Mouse (Mus musculus) stomach, embryonic 15.5 days (tissue): Measurements from ENCODE around the gene Gm5475. TPM values are rescaled to one million over a fixed set of nuclear protein-coding genes. Genes with fewer than 3 reads are reported as not detected.

Source experiments
- ATAC-seq: fragments of 200-750 bp; cut with Nextera tagmentation; 2 replicates; pipeline ENCODE4 v1.8.0; 2017; ENCODE audit warnings: low read depth, moderate number of reproducible peaks, moderate TSS enrichment; ENCODE audit not compliant: insufficient read depth, low FRiP score
- H3K27ac ChIP-seq: fragments of 300-500 bp; sonication (generic); 2 replicates; pipeline ENCODE4 v1.5.1; 2015; ENCODE audit warnings: mild to moderate bottlenecking, inconsistent platforms
- H3K27me3 ChIP-seq: fragments of 300-500 bp; sonication (generic); replicated peaks from 2 replicates; pipeline ENCODE4 v1.6.1; 2015; ENCODE audit warnings: inconsistent platforms
- H3K36me3 ChIP-seq: fragments of 300-500 bp; sonication (generic); 2 replicates; pipeline ENCODE4 v1.6.1; 2015; ENCODE audit warnings: inconsistent platforms
- H3K4me1 ChIP-seq: fragments of 300-500 bp; sonication (generic); 2 replicates; pipeline ENCODE4 v1.6.1; 2015; ENCODE audit warnings: inconsistent platforms
- H3K4me2 ChIP-seq: fragments of 300-500 bp; sonication (generic); 2 replicates; pipeline ENCODE4 v1.6.1; 2015; ENCODE audit warnings: mild to moderate bottlenecking, inconsistent platforms
- H3K4me3 ChIP-seq: fragments of 300-500 bp; sonication (generic); replicated peaks from 2 replicates; pipeline ENCODE4 v1.5.1; 2015; ENCODE audit warnings: inconsistent platforms
- H3K9ac ChIP-seq: fragments of 300-500 bp; sonication (generic); 2 replicates; pipeline ENCODE4 v1.6.1; 2015; ENCODE audit warnings: inconsistent platforms
- H3K9me3 ChIP-seq: fragments of 300-500 bp; sonication (generic); 2 replicates; pipeline ENCODE4 v1.6.1; 2016; ENCODE audit warnings: inconsistent platforms
- WGBS: fragments of 180-500 bp; shearing (Covaris S2); methylation state at CpG from one replicate; pipeline ENCODE4 v1.1.7; 2015; 5-methylcytosine and 5-hydroxymethylcytosine counted together
- polyA plus RNA-seq: library from polyadenylated mRNA; unstranded; fragments of >200 nt; fragmentation: Nextera tagmentation; extraction: Ambion mirVana; gene quantifications from 2 replicates; pipeline ENCODE4 v1.2.1, GENCODE M21; 2015

Gm5475 gene
- polyA plus RNA-seq, 1 experiment from 2014 or later: 0.05 TPM

- no peak overlapping the region for H3K27ac ChIP-seq
- 97% methylated on average over 3 of the region's 3 CpGs for WGBS
- no peak overlapping the region for H3K9ac ChIP-seq
- H3K9me3 ChIP-seq: no peaks in the 10 kb centered on the region
- H3K4me3 ChIP-seq: no peak overlapping the region
- ATAC-seq: no peak
- peaks cover 50% of the 10 kb centered on the region for H3K36me3 ChIP-seq
- H3K27me3 ChIP-seq: no peaks in the 10 kb centered on the region
- H3K4me1 ChIP-seq: no peaks in the 10 kb centered on the region
- no peak overlapping the region for H3K4me2 ChIP-seq
Measured at GRCm38 (mm10) chr15:100395561-100395960, 26.4 kb upstream of the Gm5475 start.

GRCm38 (mm10) chr15:100400592-100401250 lies 21.2 kb upstream of the Gm5475 start:
- no peak for ATAC-seq
- Histone ChIP-seq H3K4me1 (no peaks in the 10 kb centered on the region), H3K9me3 (no peaks in the 10 kb centered on the region), H3K27me3 (no peaks in the 10 kb centered on the region), H3K4me3 (no peak overlapping the region), H3K36me3 (peaks cover 53% of the 10 kb centered on the region), H3K9ac (no peak overlapping the region), H3K4me2 (no peak overlapping the region), H3K27ac (no peak overlapping the region)
- 89% methylated on average over 16 of the region's 16 CpGs for WGBS

GRCm38 (mm10) chr15:100401811-100402210 lies 20.1 kb upstream of the Gm5475 start:
- H3K4me1 ChIP-seq: no peaks in the 10 kb centered on the region
- ATAC-seq: no peak
- H3K36me3 ChIP-seq: peaks cover 46% of the 10 kb centered on the region
- H3K4me3 ChIP-seq: no peak overlapping the region
- no peak overlapping the region for H3K9ac ChIP-seq
- WGBS: 93% methylated on average over 4 of the region's 4 CpGs
- no peak overlapping the region for H3K27ac ChIP-seq
- no peak overlapping the region for H3K4me2 ChIP-seq
- H3K27me3 ChIP-seq: no peaks in the 10 kb centered on the region
- no peaks in the 10 kb centered on the region for H3K9me3 ChIP-seq

- no peaks in the 10 kb centered on the region for H3K9me3 ChIP-seq
- H3K36me3 ChIP-seq: peaks cover 42% of the 10 kb centered on the region
- 80% methylated on average over 14 of the region's 14 CpGs for WGBS
- H3K4me3 ChIP-seq: no peak overlapping the region
- H3K27ac ChIP-seq: no peak overlapping the region
- no peak overlapping the region; the same call in 1 of the 2 replicates for H3K4me2 ChIP-seq
- no peaks in the 10 kb centered on the region for H3K4me1 ChIP-seq
- no peaks in the 10 kb centered on the region for H3K27me3 ChIP-seq
- H3K9ac ChIP-seq: no peak overlapping the region
- ATAC-seq: no peak
Measured at GRCm38 (mm10) chr15:100402347-100402746, 19.6 kb upstream of the Gm5475 start.

- Histone ChIP-seq H3K4me3 (no peak overlapping the region), H3K9ac (no peak overlapping the region), H3K4me2 (no peak overlapping the region), H3K27me3 (no peaks in the 10 kb centered on the region), H3K4me1 (no peaks in the 10 kb centered on the region), H3K36me3 (peaks cover 37% of the 10 kb centered on the region), H3K9me3 (no peaks in the 10 kb centered on the region), H3K27ac (no peak overlapping the region)
- 80% methylated on average over 4 of the region's 4 CpGs for WGBS
- no peak for ATAC-seq
Measured at GRCm38 (mm10) chr15:100402798-100403197, 19.1 kb upstream of the Gm5475 start.

- H3K27ac ChIP-seq: no peak overlapping the region
- H3K27me3 ChIP-seq: no peaks in the 10 kb centered on the region
- WGBS: 86% methylated on average over 16 of the region's 16 CpGs
- H3K9me3 ChIP-seq: no peaks in the 10 kb centered on the region
- no peak overlapping the region for H3K9ac ChIP-seq
- H3K36me3 ChIP-seq: peaks cover 36% of the 10 kb centered on the region
- H3K4me3 ChIP-seq: no peak overlapping the region
- no peak overlapping the region for H3K4me2 ChIP-seq
- H3K4me1 ChIP-seq: no peaks in the 10 kb centered on the region
- no peak for ATAC-seq
Measured at GRCm38 (mm10) chr15:100403318-100404000, 18.5 kb upstream of the Gm5475 start.

- Histone ChIP-seq H3K9ac (no peak overlapping the region), H3K36me3 (peaks cover 20% of the 10 kb centered on the region), H3K4me1 (0 out of 2 replicates have a peak, but pooled peaks cover 3% of the 10 kb centered on the region), H3K27ac (no peak overlapping the region), H3K9me3 (no peaks in the 10 kb centered on the region), H3K4me3 (no peak overlapping the region), H3K27me3 (no peaks in the 10 kb centered on the region), H3K4me2 (no peak overlapping the region)
- ATAC-seq: no peak
- 65% methylated on average over 5 of the region's 5 CpGs for WGBS
Measured at GRCm38 (mm10) chr15:100406088-100406487, 15.9 kb upstream of the Gm5475 start.

GRCm38 (mm10) chr15:100410918-100411672 lies 10.9 kb upstream of the Gm5475 start:
- H3K9ac ChIP-seq: no peak overlapping the region
- no peaks in the 10 kb centered on the region for H3K27me3 ChIP-seq
- H3K4me3 ChIP-seq: no peak overlapping the region
- H3K36me3 ChIP-seq: peaks cover 12% of the 10 kb centered on the region
- H3K4me2 ChIP-seq: no peak overlapping the region
- WGBS: 52% methylated on average over 14 of the region's 14 CpGs
- peaks cover 11% of the 10 kb centered on the region; the same call in 1 of the 2 replicates for H3K4me1 ChIP-seq
- H3K9me3 ChIP-seq: no peaks in the 10 kb centered on the region
- peak; percentile 48; the same call in 1 of the 2 replicates for ATAC-seq
- no peak overlapping the region for H3K27ac ChIP-seq

- peaks cover 12% of the 10 kb centered on the region for H3K36me3 ChIP-seq
- no peak overlapping the region for H3K4me2 ChIP-seq
- ATAC-seq: no peak
- H3K27ac ChIP-seq: no peak overlapping the region
- no peak overlapping the region for H3K9ac ChIP-seq
- 84% methylated on average over 5 of the region's 5 CpGs for WGBS
- no peaks in the 10 kb centered on the region for H3K27me3 ChIP-seq
- no peak overlapping the region for H3K4me3 ChIP-seq
- H3K9me3 ChIP-seq: no peaks in the 10 kb centered on the region
- peaks cover 11% of the 10 kb centered on the region; the same call in 1 of the 2 replicates for H3K4me1 ChIP-seq
Measured at GRCm38 (mm10) chr15:100411731-100412130, 10.2 kb upstream of the Gm5475 start.

GRCm38 (mm10) chr15:100413306-100413705 lies 8.6 kb upstream of the Gm5475 start:
- peaks cover 11% of the 10 kb centered on the region; the same call in 1 of the 2 replicates for H3K4me1 ChIP-seq
- no peaks in the 10 kb centered on the region for H3K27me3 ChIP-seq
- ATAC-seq: no peak
- no peak overlapping the region for H3K4me2 ChIP-seq
- H3K36me3 ChIP-seq: peaks cover 9% of the 10 kb centered on the region
- no peaks in the 10 kb centered on the region for H3K9me3 ChIP-seq
- no peak overlapping the region for H3K9ac ChIP-seq
- no peak overlapping the region for H3K4me3 ChIP-seq
- no peak overlapping the region for H3K27ac ChIP-seq
- 74% methylated on average over 4 of the region's 5 CpGs for WGBS

- WGBS: 51% methylated on average over 4 of the region's 4 CpGs
- no peak for ATAC-seq
- H3K4me1 ChIP-seq: peaks cover 11% of the 10 kb centered on the region; the same call in 1 of the 2 replicates
- H3K9ac ChIP-seq: no peak overlapping the region
- no peak overlapping the region for H3K27ac ChIP-seq
- no peak overlapping the region for H3K4me3 ChIP-seq
- H3K4me2 ChIP-seq: no peak overlapping the region
- H3K9me3 ChIP-seq: no peaks in the 10 kb centered on the region
- H3K27me3 ChIP-seq: no peaks in the 10 kb centered on the region
- peaks cover 6% of the 10 kb centered on the region for H3K36me3 ChIP-seq
Measured at GRCm38 (mm10) chr15:100414011-100414410, 7.9 kb upstream of the Gm5475 start.

GRCm38 (mm10) chr15:100414942-100415341 lies 7.0 kb upstream of the Gm5475 start:
- Histone ChIP-seq H3K4me1 (peaks cover 18% of the 10 kb centered on the region; the same call in 1 of the 2 replicates), H3K4me3 (no peak overlapping the region), H3K9ac (no peak overlapping the region), H3K36me3 (peaks cover 2% of the 10 kb centered on the region), H3K4me2 (no peak overlapping the region), H3K9me3 (no peaks in the 10 kb centered on the region), H3K27me3 (no peaks in the 10 kb centered on the region), H3K27ac (no peak overlapping the region)
- no peak for ATAC-seq
- 94% methylated on average over 13 of the region's 13 CpGs for WGBS
